Mouse (Mus musculus) heart, embryonic 14.5 days (tissue): ENCODE measurements at regions not wholly inside any gene's neighbourhood (a gene's known extent, or its start where the extent isn't known, plus 50 kb on each side); places are given as distances from the start of the nearest gene placed in this dataset.

Experiments used
- ATAC-seq: fragments of 200-750 bp; cut with Nextera tagmentation; 2 replicates; pipeline ENCODE4 v1.8.0; 2017; ENCODE audit warnings: low read depth, moderate TSS enrichment; ENCODE audit not compliant: insufficient number of reproducible peaks, insufficient read depth, low FRiP score
- H3K27ac ChIP-seq, 2 experiments: fragments of 200-500 bp in 1 of 2; fragments of 300-500 bp in 1 of 2; sonication (generic) in 1 of 2; replicated peaks in 1 of 2; 2 replicates each; pipeline ENCODE4 v1.5.1; 2012 to 2014; ENCODE audit warnings: low read depth in 2 of 2, low read length in 2 of 2, control low read depth in 1 of 2, mild to moderate bottlenecking in 1 of 2, mixed read lengths in 1 of 2; ENCODE audit not compliant: control insufficient read depth in 1 of 2, insufficient read depth in 1 of 2
- H3K27me3 ChIP-seq: fragments of 300-500 bp; sonication (generic); 2 replicates; pipeline ENCODE4 v1.6.1; 2014; ENCODE audit warnings: mild to moderate bottlenecking, low read length, control low read depth; ENCODE audit not compliant: control insufficient read depth, insufficient read depth
- H3K36me3 ChIP-seq: fragments of 300-500 bp; sonication (generic); 2 replicates; pipeline ENCODE4 v1.6.1; 2014; ENCODE audit warnings: mild to moderate bottlenecking, control low read depth, low read length, mixed read lengths; ENCODE audit not compliant: control insufficient read depth, insufficient read depth
- H3K4me1 ChIP-seq, 2 experiments: fragments of 200-500 bp in 1 of 2; fragments of 300-500 bp in 1 of 2; sonication (generic) in 1 of 2; 2 replicates each; pipeline ENCODE4 v1.6.1; 2012 to 2014; ENCODE audit warnings: low read length in 2 of 2, control low read depth in 1 of 2, mixed read lengths in 1 of 2; ENCODE audit not compliant: control insufficient read depth in 2 of 2, insufficient read depth in 2 of 2
- H3K4me2 ChIP-seq: fragments of 300-500 bp; sonication (generic); 2 replicates; pipeline ENCODE4 v1.6.1; 2014; ENCODE audit warnings: mild to moderate bottlenecking, low read length
- H3K4me3 ChIP-seq, 2 experiments: fragments of 200-500 bp in 1 of 2; fragments of 300-500 bp in 1 of 2; sonication (generic) in 1 of 2; 2 replicates each; pipeline ENCODE4 v1.5.1; 2012 to 2014; ENCODE audit warnings: low read length in 2 of 2, mild to moderate bottlenecking in 2 of 2, control low read depth in 1 of 2, low read depth in 1 of 2, moderate library complexity in 1 of 2; ENCODE audit not compliant: control insufficient read depth in 1 of 2, insufficient read depth in 1 of 2
- H3K9ac ChIP-seq: fragments of 300-500 bp; sonication (generic); 2 replicates; pipeline ENCODE4 v1.6.1; 2014; ENCODE audit warnings: mild to moderate bottlenecking, low read length
- H3K9me3 ChIP-seq: fragments of 300-500 bp; sonication (generic); 2 replicates; pipeline ENCODE4 v1.6.1; 2016; ENCODE audit warnings: low read length, control low read depth; ENCODE audit not compliant: control insufficient read depth
- WGBS: fragments of 180-500 bp; shearing (Covaris S2); extraction: QIAGEN DNeasy Blood & Tissue Kit; methylation state at CpG from one replicate; pipeline ENCODE4 v1.1.7; 2014; 5-methylcytosine and 5-hydroxymethylcytosine counted together

- no peak overlapping the region for H3K4me3 ChIP-seq
- H3K27ac ChIP-seq = no peak overlapping the region
- H3K27me3 ChIP-seq = no peaks in the 10 kb centered on the region
- H3K4me1 ChIP-seq = no peaks in the 10 kb centered on the region
- no peak for ATAC-seq
- no peaks in the 10 kb centered on the region for H3K9me3 ChIP-seq
- WGBS = 75% methylated on average over 4 of the region's 4 CpGs
- no peak overlapping the region for H3K9ac ChIP-seq
- no peaks in the 10 kb centered on the region for H3K36me3 ChIP-seq
- H3K4me2 ChIP-seq = no peak overlapping the region
Measured at GRCm38 (mm10) chr5:99111755-99112154, 74.6 kb upstream of the Prkg2 start.

GRCm38 (mm10) chr5:99111235-99111634, 74.1 kb upstream of the Prkg2 start:
- WGBS = 47% methylated on average over 4 of the region's 4 CpGs
- H3K27ac ChIP-seq = no peak overlapping the region
- no peak for ATAC-seq

GRCm38 (mm10) chr5:99099727-99100116, 62.6 kb upstream of the Prkg2 start:
- ATAC-seq = no peak
- Histone ChIP-seq H3K9ac (no peak overlapping the region), H3K4me2 (no peak overlapping the region), H3K4me3 (no peak overlapping the region), H3K27me3 (no peaks in the 10 kb centered on the region; the same call in 1 of the 2 replicates), H3K36me3 (no peaks in the 10 kb centered on the region), H3K9me3 (no peaks in the 10 kb centered on the region), H3K4me1 (no peaks in the 10 kb centered on the region), H3K27ac (no peak overlapping the region)
- WGBS = 82% methylated on average over 6 of the region's 6 CpGs

More at GRCm38 (mm10) chr5:99111235-99111634, 74.1 kb upstream of the Prkg2 start:
- H3K4me2 ChIP-seq = no peak overlapping the region
- no peak overlapping the region for H3K9ac ChIP-seq
- no peaks in the 10 kb centered on the region for H3K9me3 ChIP-seq
- no peaks in the 10 kb centered on the region for H3K36me3 ChIP-seq
- no peaks in the 10 kb centered on the region for H3K27me3 ChIP-seq
- no peak overlapping the region for H3K4me3 ChIP-seq
- H3K4me1 ChIP-seq = no peaks in the 10 kb centered on the region

- ATAC-seq = no peak
- WGBS = 89% methylated on average over 7 of the region's 7 CpGs
Measured at GRCm38 (mm10) chr5:99099014-99099726, 62.0 kb upstream of the Prkg2 start.

More at GRCm38 (mm10) chr5:99099014-99099726, 62.0 kb upstream of the Prkg2 start:
- Histone ChIP-seq H3K27ac (no peak overlapping the region), H3K36me3 (no peaks in the 10 kb centered on the region), H3K9me3 (no peaks in the 10 kb centered on the region), H3K27me3 (no peaks in the 10 kb centered on the region; the same call in 1 of the 2 replicates), H3K4me1 (no peaks in the 10 kb centered on the region), H3K4me3 (no peak overlapping the region), H3K9ac (no peak overlapping the region), H3K4me2 (no peak overlapping the region)
